Mouse (Mus musculus): Measurements from ENCODE around the gene Flt1. TPM values are rescaled to one million over a fixed set of nuclear protein-coding genes. Genes with fewer than 3 reads are reported as not detected.
"Not testable (repeated sequence)": the region's sequence is repeated elsewhere in the genome, so short reads cannot be mapped to it uniquely, and the experiment has no call there.

The Flt1 gene
- total and polyA plus RNA-seq, 3 experiments = 20.5 to 88.3 (median 82.1) TPM

GRCm38 (mm10) chr5:147614659-147615058, 111.2 kb downstream of the Flt1 start:
- no peak overlapping the region for H3K27ac ChIP-seq
- H3K27me3 ChIP-seq (ENCODE audit: control insufficient read depth, insufficient read depth, low read length) = no peaks in the 10 kb centered on the region
- no peak for DNase-seq
- peaks cover 10% of the 10 kb centered on the region for H3K4me1 ChIP-seq (ENCODE audit: control insufficient read depth, insufficient read depth, low read length)
- TF ChIP-seq POLR2A (IDR thresholded peaks at IDR 0.05; ENCODE audit: insufficient read depth, low read depth, low read length) = no peak
- TF ChIP-seq CTCF (IDR thresholded peaks at IDR 0.05) = no peak
- TF ChIP-seq EP300 (IDR thresholded peaks at IDR 0.05; ENCODE audit: insufficient read depth, low read depth, low read length) = no peak
- H3K79me2 ChIP-seq (replicated peaks; ENCODE audit: control insufficient read depth, insufficient read depth, low read length) = no peaks in the 10 kb centered on the region
- intact Hi-C loops (cut with DNase I) = loop anchor here (5.0 kb wide), 2 partner anchors 32 to 43 kb away; no protein-coding TSS in a partner anchor
- H3K9ac ChIP-seq (ENCODE audit: low read depth, low read length) = no peak overlapping the region
- no peak overlapping the region for H3K4me3 ChIP-seq
- peaks cover 8% of the 10 kb centered on the region for H3K36me3 ChIP-seq (ENCODE audit: control insufficient read depth, insufficient read depth, low read length)
- WGBS = 44% methylated on average over 6 of the region's 6 CpGs

GRCm38 (mm10) chr5:147611348-147611747, 114.5 kb downstream of the Flt1 start:
- H3K27me3 ChIP-seq (ENCODE audit: control insufficient read depth, insufficient read depth, low read length); intact Hi-C loops (cut with DNase I); H3K4me3 ChIP-seq; H3K4me1 ChIP-seq (ENCODE audit: control insufficient read depth, insufficient read depth, low read length); H3K9ac ChIP-seq (ENCODE audit: low read depth, low read length); H3K36me3 ChIP-seq (ENCODE audit: control insufficient read depth, insufficient read depth, low read length); H3K27ac ChIP-seq; H3K79me2 ChIP-seq (replicated peaks; ENCODE audit: control insufficient read depth, insufficient read depth, low read length); DNase-seq: not testable (repeated sequence)
- WGBS = 55% methylated on average over 3 of the region's 3 CpGs

GRCm38 (mm10) chr5:147607256-147607975, 118.4 kb downstream of the Flt1 start:
- Histone ChIP-seq H3K36me3 (ENCODE audit: control insufficient read depth, insufficient read depth, low read length) (no peaks in the 10 kb centered on the region), H3K27ac (no peak overlapping the region), H3K4me1 (ENCODE audit: control insufficient read depth, insufficient read depth, low read length) (peaks cover 1% of the 10 kb centered on the region), H3K79me2 (replicated peaks; ENCODE audit: control insufficient read depth, insufficient read depth, low read length) (no peaks in the 10 kb centered on the region), H3K9ac (ENCODE audit: low read depth, low read length) (no peak overlapping the region), H3K27me3 (ENCODE audit: control insufficient read depth, insufficient read depth, low read length) (no peaks in the 10 kb centered on the region), H3K4me3 (no peak overlapping the region)
- intact Hi-C loops (cut with DNase I) = loop anchor here (5.0 kb wide), 1 partner anchor 240 kb away; no protein-coding TSS in a partner anchor
- DNase-seq = peak in 1 of 2 experiments; percentile 21
- TF ChIP-seq POLR2A (IDR thresholded peaks at IDR 0.05; ENCODE audit: insufficient read depth, low read depth, low read length) (no peak), EP300 (IDR thresholded peaks at IDR 0.05; ENCODE audit: insufficient read depth, low read depth, low read length) (no peak), CTCF (IDR thresholded peaks at IDR 0.05) (no peak)
- 61% methylated on average over 13 of the region's 13 CpGs for WGBS

GRCm38 (mm10) chr5:147606751-147607150, 119.1 kb downstream of the Flt1 start:
- Histone ChIP-seq H3K79me2 (replicated peaks; ENCODE audit: control insufficient read depth, insufficient read depth, low read length) (no peaks in the 10 kb centered on the region), H3K9ac (ENCODE audit: low read depth, low read length) (no peak overlapping the region), H3K27me3 (ENCODE audit: control insufficient read depth, insufficient read depth, low read length) (no peaks in the 10 kb centered on the region), H3K27ac (no peak overlapping the region), H3K4me3 (no peak overlapping the region), H3K4me1 (ENCODE audit: control insufficient read depth, insufficient read depth, low read length) (no peaks in the 10 kb centered on the region), H3K36me3 (ENCODE audit: control insufficient read depth, insufficient read depth, low read length) (no peaks in the 10 kb centered on the region)
- no peak for TF ChIP-seq CTCF (IDR thresholded peaks at IDR 0.05)
- TF ChIP-seq EP300 (IDR thresholded peaks at IDR 0.05; ENCODE audit: insufficient read depth, low read depth, low read length) = no peak
- no peak for TF ChIP-seq POLR2A (IDR thresholded peaks at IDR 0.05; ENCODE audit: insufficient read depth, low read depth, low read length)
- intact Hi-C loops (cut with DNase I) = loop anchor here (5.0 kb wide), 1 partner anchor 241 kb away; no protein-coding TSS in a partner anchor
- WGBS = 56% methylated on average over 13 of the region's 13 CpGs
- peak in 1 of 2 experiments; percentile 18 for DNase-seq

- Histone ChIP-seq H3K4me3 (no peak overlapping the region), H3K79me2 (replicated peaks; ENCODE audit: control insufficient read depth, insufficient read depth, low read length) (no peaks in the 10 kb centered on the region), H3K4me1 (ENCODE audit: control insufficient read depth, insufficient read depth, low read length) (no peaks in the 10 kb centered on the region), H3K9ac (ENCODE audit: low read depth, low read length) (no peak overlapping the region), H3K27ac (no peak overlapping the region), H3K36me3 (ENCODE audit: control insufficient read depth, insufficient read depth, low read length) (no peaks in the 10 kb centered on the region), H3K27me3 (ENCODE audit: control insufficient read depth, insufficient read depth, low read length) (no peaks in the 10 kb centered on the region)
- intact Hi-C loops (cut with DNase I) = no loop called here
- no peak for DNase-seq
- 73% methylated on average over 18 of the region's 18 CpGs for WGBS
- TF ChIP-seq POLR2A (IDR thresholded peaks at IDR 0.05; ENCODE audit: insufficient read depth, low read depth, low read length) = no peak
- TF ChIP-seq CTCF (IDR thresholded peaks at IDR 0.05) = no peak
- no peak for TF ChIP-seq EP300 (IDR thresholded peaks at IDR 0.05; ENCODE audit: insufficient read depth, low read depth, low read length)
These were observed 124.1 kb downstream of the Flt1 start for GRCm38 (mm10) chr5:147601460-147602360.

- intact Hi-C loops (cut with DNase I) = no loop called here
- 69% methylated on average over 16 of the region's 16 CpGs for WGBS
- no peaks in the 10 kb centered on the region for H3K4me1 ChIP-seq (ENCODE audit: control insufficient read depth, insufficient read depth, low read length)
- no peak overlapping the region for H3K27ac ChIP-seq
- no peaks in the 10 kb centered on the region for H3K36me3 ChIP-seq (ENCODE audit: control insufficient read depth, insufficient read depth, low read length)
- no peaks in the 10 kb centered on the region for H3K27me3 ChIP-seq (ENCODE audit: control insufficient read depth, insufficient read depth, low read length)
- H3K9ac ChIP-seq (ENCODE audit: low read depth, low read length) = no peak overlapping the region
- H3K79me2 ChIP-seq (replicated peaks; ENCODE audit: control insufficient read depth, insufficient read depth, low read length) = no peaks in the 10 kb centered on the region
- no peak overlapping the region for H3K4me3 ChIP-seq
- DNase-seq = no peak
- TF ChIP-seq CTCF (IDR thresholded peaks at IDR 0.05) (no peak), EP300 (IDR thresholded peaks at IDR 0.05; ENCODE audit: insufficient read depth, low read depth, low read length) (no peak), POLR2A (IDR thresholded peaks at IDR 0.05; ENCODE audit: insufficient read depth, low read depth, low read length) (no peak)
These were observed 128.0 kb downstream of the Flt1 start for GRCm38 (mm10) chr5:147597825-147598224.

All from heart, adult 2 months (tissue).